Mouse (Mus musculus): ENCODE results near the gene Exosc2. TPM values are rescaled to one million over a fixed set of nuclear protein-coding genes. Genes with fewer than 3 reads are reported as not detected.
"Not testable (repeated sequence)": the region's sequence is repeated elsewhere in the genome, so short reads cannot be mapped to it uniquely, and the experiment has no call there.

Gene Exosc2
- polyA plus RNA-seq, 2 experiments from 2014 or later: 43.5 to 65.7 TPM

GRCm38 (mm10) chr2:31678641-31679040 lies 8.1 kb downstream of the Exosc2 start:
- ATAC-seq: no peak

- not testable (repeated sequence) for ATAC-seq
Observed at GRCm38 (mm10) chr2:31681051-31681707, 10.7 kb downstream of the Exosc2 start.

- ATAC-seq: no peak
Observed at GRCm38 (mm10) chr2:31681731-31682235, 11.3 kb downstream of the Exosc2 start.

- no peak for ATAC-seq
Observed at GRCm38 (mm10) chr2:31683666-31684065, 13.2 kb downstream of the Exosc2 start.

GRCm38 (mm10) chr2:31688074-31688925 lies 17.8 kb downstream of the Exosc2 start, which contains the start of gene Abl1:
Gene Abl1, plus strand, starts transcription at chr2:31688376.
- peak; percentile 99 for ATAC-seq

- no peak for ATAC-seq
Observed at GRCm38 (mm10) chr2:31689045-31689444, 18.5 kb downstream of the Exosc2 start.

GRCm38 (mm10) chr2:31690063-31690462 lies 19.5 kb downstream of the Exosc2 start:
- ATAC-seq: no peak

- no peak for ATAC-seq
Observed at GRCm38 (mm10) chr2:31698209-31698608, 27.7 kb downstream of the Exosc2 start.

- ATAC-seq: no peak
Observed at GRCm38 (mm10) chr2:31700545-31701446, 30.3 kb downstream of the Exosc2 start.

GRCm38 (mm10) chr2:31703226-31703625 lies 32.7 kb downstream of the Exosc2 start:
- ATAC-seq: no peak

- ATAC-seq: no peak
Observed at GRCm38 (mm10) chr2:31705914-31706313, 35.4 kb downstream of the Exosc2 start.

GRCm38 (mm10) chr2:31706531-31706930 lies 36.0 kb downstream of the Exosc2 start:
- no peak for ATAC-seq

- no peak for ATAC-seq
Observed at GRCm38 (mm10) chr2:31712716-31713115, 42.2 kb downstream of the Exosc2 start.

GRCm38 (mm10) chr2:31713813-31714212 lies 43.3 kb downstream of the Exosc2 start:
- no peak for ATAC-seq

GRCm38 (mm10) chr2:31714780-31715179 lies 44.3 kb downstream of the Exosc2 start:
- no peak for ATAC-seq

- ATAC-seq: no peak
Observed at GRCm38 (mm10) chr2:31715985-31716384, 45.5 kb downstream of the Exosc2 start.

- no peak for ATAC-seq
Observed at GRCm38 (mm10) chr2:31719202-31719880, 48.8 kb downstream of the Exosc2 start.

GRCm38 (mm10) chr2:31719944-31720343 lies 49.4 kb downstream of the Exosc2 start:
- no peak for ATAC-seq

- ATAC-seq: no peak
Observed at GRCm38 (mm10) chr2:31720783-31721182, 50.3 kb downstream of the Exosc2 start.

GRCm38 (mm10) chr2:31724730-31725490 lies 54.4 kb downstream of the Exosc2 start:
- ATAC-seq: no peak

All from CD4-positive, CD25-positive, alpha-beta regulatory T cell, adult 4 months (primary cell).